In genomic region chr3:93015460-93016104, GRCm38 (mm10) we compare ENCODE assay signal across 9 mouse cellular contexts. TPM values are rescaled to one million over a fixed set of nuclear protein-coding genes. Genes with fewer than 3 reads are reported as not detected.
DNase-seq lines count a peak whose midpoint lies in the region; ATAC-seq lines count a peak whose summit lies in the region.
"Had no signal": no experiment of that assay in that cellular context is flagged by ENCODE, and none has a peak within 500 bp of the region (broad histone marks: within the 10 kb centered on the region; RNA-seq: fewer than 3 reads in every experiment).

Gene Crct1, minus strand, starts transcription at chr3:93015687.

- H3K4me2 ChIP-seq in heart, embryonic 11.5 days, result peak within 1 kb of the TSS; percentile 77
- peak within 1 kb of the TSS; percentile 71 for H3K4me2 ChIP-seq in hindbrain, embryonic 12.5 days (replicated peaks)
- H3K4me2 ChIP-seq in midbrain, embryonic 13.5 days (replicated peaks), result peak within 1 kb of the TSS; percentile 75

- H3K9me3 ChIP-seq in heart, embryonic 11.5 days (replicated peaks; ENCODE audit: control insufficient read depth, low read length), result no peaks in the 10 kb centered on the region
- no peaks in the 10 kb centered on the region for H3K9me3 ChIP-seq in hindbrain, embryonic 12.5 days (replicated peaks)
- H3K9me3 ChIP-seq in midbrain, embryonic 13.5 days, result no peaks in the 10 kb centered on the region

- H3K9ac ChIP-seq in heart, embryonic 11.5 days (ENCODE audit: low read depth, low read length), result peak within 1 kb of the TSS; percentile 52
- peak within 1 kb of the TSS; percentile 41 for H3K9ac ChIP-seq in hindbrain, embryonic 12.5 days
- peak within 1 kb of the TSS; percentile 65 for H3K9ac ChIP-seq in midbrain, embryonic 13.5 days (replicated peaks)

- H3K4me3 ChIP-seq in heart, embryonic 11.5 days (ENCODE audit: low read depth, low read length), result peak within 1 kb of the TSS; percentile 50
- H3K4me3 ChIP-seq in hindbrain, embryonic 12.5 days, result peak within 1 kb of the TSS; percentile 41
- peak within 1 kb of the TSS; percentile 48 for H3K4me3 ChIP-seq in midbrain, embryonic 13.5 days (replicated peaks)

- H3K4me1 ChIP-seq in heart, embryonic 11.5 days (ENCODE audit: control insufficient read depth, insufficient read depth, low read length), result no peaks in the 10 kb centered on the region
- peaks cover 11% of the 10 kb centered on the region; the same call in 1 of the 2 replicates for H3K4me1 ChIP-seq in hindbrain, embryonic 12.5 days
- H3K4me1 ChIP-seq in midbrain, embryonic 13.5 days (replicated peaks), result peaks cover 7% of the 10 kb centered on the region

- no peaks in the 10 kb centered on the region for H3K36me3 ChIP-seq in heart, embryonic 11.5 days (ENCODE audit: control insufficient read depth, insufficient read depth, low read length)
- H3K36me3 ChIP-seq in hindbrain, embryonic 12.5 days, result no peaks in the 10 kb centered on the region
- H3K36me3 ChIP-seq in midbrain, embryonic 13.5 days, result no peaks in the 10 kb centered on the region

- H3K27me3 ChIP-seq in heart, embryonic 11.5 days (ENCODE audit: control insufficient read depth, insufficient read depth, low read length), result no peaks in the 10 kb centered on the region; the same call in 1 of the 2 replicates
- H3K27me3 ChIP-seq in hindbrain, embryonic 12.5 days, result peaks cover 4% of the 10 kb centered on the region; the same call in 1 of the 2 replicates
- peaks cover 5% of the 10 kb centered on the region; the same call in 1 of the 2 replicates for H3K27me3 ChIP-seq in midbrain, embryonic 13.5 days

- H3K27ac ChIP-seq in heart, embryonic 11.5 days (ENCODE audit: low read depth, low read length), result no peak within 1 kb of the TSS
- H3K27ac ChIP-seq in hindbrain, embryonic 12.5 days, result peak within 1 kb of the TSS; percentile 55
- peak within 1 kb of the TSS; percentile 27; the same call in 1 of the 2 replicates for H3K27ac ChIP-seq in midbrain, embryonic 13.5 days

- WGBS in heart, embryonic 11.5 days (ENCODE audit: insufficient replicate concordance), result 40% methylated on average over 4 of the region's 4 CpGs
- 32% methylated on average over 4 of the region's 4 CpGs for WGBS in hindbrain, embryonic 12.5 days
- 41% methylated on average over 4 of the region's 4 CpGs for whole genome bisulfite sequencing in midbrain, embryonic 13.5 days

- no peak for DNase-seq in heart, postnatal 10 days
- peak; percentile 22 for DNase-seq in ES-CJ7 (ENCODE audit: low read depth, low spot score)
- no peak for DNase-seq in yolk sac, embryonic 10.5 days (ENCODE audit: low spot score)
- no peak for DNase-seq in frontal cortex, postnatal 25 days (ENCODE audit: low spot score in 2 of 2)
- no peak for DNase-seq in thymus, adult 18-20 months
- DNase-seq: layer of hippocampus, postnatal 36 days had no signal

- intact Hi-C loops in heart, postnatal 10 days (cut with DNase I), result no loop called here

- no peak for ATAC-seq in heart, embryonic 11.5 days (replicated peaks; ENCODE audit: insufficient number of reproducible peaks, low FRiP score, low TSS enrichment)
- ATAC-seq in hindbrain, embryonic 12.5 days (ENCODE audit: low FRiP score), result peak; percentile 44; the same call in 1 of the 2 replicates
- 0 out of 2 replicates have a peak, but pooled peaks have one; percentile 28 for ATAC-seq in midbrain, embryonic 13.5 days

RNA-seq across cellular contexts. Expression of gene Crct1, which starts in this region (rescaled TPM):
- polyA plus RNA-seq in heart, embryonic 11.5 days (2014; fragmentation: Nextera tagmentation; extraction: Ambion mirVana), result 0.26 and 0.55 TPM in 2 replicates
- not detected for total RNA-seq in heart, postnatal 10 days (2021)
- 0.41 TPM in 1 of 2 replicates, not detected in the other for polyA plus RNA-seq in hindbrain, embryonic 12.5 days (2016; fragmentation: Nextera tagmentation; extraction: Ambion mirVana)
- 0.30 and 0.31 TPM in 2 replicates for polyA plus RNA-seq in midbrain, embryonic 13.5 days (2015; fragmentation: Nextera tagmentation; extraction: Ambion mirVana)
- total RNA-seq: layer of hippocampus, postnatal 36 days had no signal

Comparison
In these comparisons a context has a peak if more than half of its experiments do, and no peak if none do; other contexts are left out.
1. Peak in ATAC-seq, H3K4me3 ChIP-seq, H3K27ac ChIP-seq, H3K9ac ChIP-seq and H3K4me2 ChIP-seq in hindbrain, embryonic 12.5 days; RNA of the gene not detected or under 1 TPM.
2. Peak in ATAC-seq, H3K4me3 ChIP-seq, H3K27ac ChIP-seq, H3K9ac ChIP-seq and H3K4me2 ChIP-seq in midbrain, embryonic 13.5 days; RNA of the gene not detected or under 1 TPM.